Mouse (Mus musculus): ENCODE results near the gene Ccdc87. TPM values are rescaled to one million over a fixed set of nuclear protein-coding genes. Genes with fewer than 3 reads are reported as not detected.

Gene Ccdc87
- total RNA-seq, 4 experiments from 2014 or later, result 2.1 to 2.8 (median 2.4) TPM

- DNase-seq (ENCODE audit: low spot score in 2 of 2), result no peak
Measured at GRCm38 (mm10) chr19:4891798-4892197, 52.6 kb downstream of the Ccdc87 start.

Other genes starting within 250 kb of the Ccdc87 start
- gene Lrfn4, start 223.7 kb upstream of the Ccdc87 start, total RNA-seq (2022), result 10 to 100 TPM; 31.0 to 34.7 (median 32.0) TPM
- 10 to 100 TPM; 22.7 to 26.4 (median 22.7) TPM for gene Rce1, start 213.7 kb upstream of the Ccdc87 start, total RNA-seq (2022)
- gene Gm960, start 140.7 kb upstream of the Ccdc87 start, total RNA-seq (2022), result 1 to 10 TPM; 1.2 to 2.0 (median 1.8) TPM
- gene Sptbn2, start 128.2 kb upstream of the Ccdc87 start, total RNA-seq (2022), result 100 to 1,000 TPM; 475 to 555 (median 513) TPM
- 10 to 100 TPM; 14.6 to 20.0 (median 17.2) TPM for gene Rbm4b, start 82.9 kb upstream of the Ccdc87 start, total RNA-seq (2022)
- 10 to 100 TPM; 79.4 to 87.1 (median 84.8) TPM for gene Rbm4, start 45.5 kb upstream of the Ccdc87 start, total RNA-seq (2022)
- 10 to 100 TPM; 22.5 to 29.2 (median 26.0) TPM for gene Gm21992, start 27.8 kb upstream of the Ccdc87 start, total RNA-seq (2022)
- 10 to 100 TPM; 45.5 to 60.9 (median 54.8) TPM for gene Rbm14, start 27.7 kb upstream of the Ccdc87 start, total RNA-seq (2022)
- gene Ccs, start within 50 bp of the Ccdc87 start, total RNA-seq (2022), result 10 to 100 TPM; 30.9 to 44.4 (median 38.5) TPM
- 100 to 1,000 TPM; 110 to 126 (median 119) TPM for gene Ctsf, start 15.8 kb downstream of the Ccdc87 start, total RNA-seq (2022)
- 1 to 10 TPM in 3 of 4 experiments, under 1 TPM in 1; 0.74 to 1.4 (median 1.1) TPM for gene Actn3, start 38.5 kb downstream of the Ccdc87 start, total RNA-seq (2022)
- gene Zdhhc24, start 39.3 kb downstream of the Ccdc87 start, total RNA-seq (2022), result 10 to 100 TPM; 25.1 to 32.1 (median 25.6) TPM
- gene Bbs1, start 67.3 kb downstream of the Ccdc87 start, total RNA-seq (2022), result 10 to 100 TPM; 32.7 to 45.2 (median 39.3) TPM
- gene Dpp3, start 88.9 kb downstream of the Ccdc87 start, total RNA-seq (2022), result 10 to 100 TPM; 38.9 to 41.3 (median 39.7) TPM
- 10 to 100 TPM; 25.5 to 31.6 (median 28.9) TPM for gene Peli3, start 103.8 kb downstream of the Ccdc87 start, total RNA-seq (2022)
- 10 to 100 TPM; 51.9 to 62.5 (median 56.4) TPM for gene Mrpl11, start 122.8 kb downstream of the Ccdc87 start, total RNA-seq (2022)
- 10 to 100 TPM in 2 of 4 experiments, 1 to 10 TPM in 2; 4.0 to 10.8 (median 8.3) TPM for gene Npas4, start 150.9 kb downstream of the Ccdc87 start, total RNA-seq (2022)
- 10 to 100 TPM; 12.3 to 19.8 (median 16.3) TPM for gene Slc29a2, start 184.5 kb downstream of the Ccdc87 start, total RNA-seq (2022)
- 100 to 1,000 TPM; 107 to 119 (median 111) TPM for gene B4gat1, start 199.5 kb downstream of the Ccdc87 start, total RNA-seq (2022)
- 1 to 10 TPM; 4.4 to 10.0 (median 6.3) TPM for gene AC124502.3, start 199.5 kb downstream of the Ccdc87 start, total RNA-seq (2022)
- gene Brms1, start 202.0 kb downstream of the Ccdc87 start, total RNA-seq (2022), result 10 to 100 TPM; 18.3 to 24.6 (median 20.6) TPM
- gene Rin1, start 211.1 kb downstream of the Ccdc87 start, total RNA-seq (2022), result 100 to 1,000 TPM in 1 of 4 experiments, 10 to 100 TPM in 3; 89.3 to 115 (median 96.8) TPM
- gene Cd248, start 228.7 kb downstream of the Ccdc87 start, total RNA-seq (2022), result 1 to 10 TPM; 3.7 to 5.6 (median 4.4) TPM
- 100 to 1,000 TPM; 104 to 117 (median 106) TPM for gene Tmem151a, start 246.2 kb downstream of the Ccdc87 start, total RNA-seq (2022)
- gene Yif1a, start 249.2 kb downstream of the Ccdc87 start, total RNA-seq (2022), result 10 to 100 TPM; 21.4 to 29.8 (median 25.9) TPM